Mouse (Mus musculus) thymus, postnatal 14 days (tissue): ENCODE data around the gene Depdc1b.

Source experiments
- DNase-seq: peaks from one replicate; pipeline ENCODE4 v3.0.0; 2021

Depdc1b gene

GRCm38 (mm10) chr13:108449116-108450097 is 133.3 kb downstream of the Depdc1b start, which contains the start of gene Pde4d:
Pde4d (plus strand) TSS chr13:108449948.
- DNase-seq, result no peak

DNA sequence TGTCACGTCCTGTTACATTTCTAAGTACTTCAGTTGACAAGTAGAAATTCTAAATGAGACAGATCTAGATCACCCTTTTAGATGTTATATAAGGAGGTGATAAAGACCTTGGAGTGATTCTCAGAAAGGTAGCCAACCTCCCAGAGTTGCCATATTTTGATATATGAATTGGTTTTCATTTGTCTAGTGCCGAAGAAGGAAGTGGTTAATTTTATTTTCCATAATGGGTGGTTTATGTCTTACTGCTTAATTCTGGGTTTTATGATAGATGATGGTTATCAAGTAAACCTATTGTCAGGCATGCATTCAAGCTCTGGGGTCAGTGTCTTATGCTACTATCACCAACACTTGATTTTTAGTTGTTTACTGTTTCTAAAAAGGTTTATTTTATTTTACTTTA is 135.0 kb downstream of the Depdc1b start:
- no peak for DNase-seq

GRCm38 (mm10) chr13:108453064-108453919 is 137.2 kb downstream of the Depdc1b start:
- no peak for DNase-seq
